In genomic region chr6:108098846-108099217, GRCm38 (mm10) we compare ENCODE assay signal across 9 mouse cellular contexts. TPM values are rescaled to one million over a fixed set of nuclear protein-coding genes. Genes with fewer than 3 reads are reported as not detected.
A peak's percentile ranks its signal among the peaks of the same experiment; 100 is the strongest.
DNase-seq lines count a peak whose midpoint lies in the region; ATAC-seq and TF ChIP-seq lines count a peak whose summit lies in the region.
"Had no signal": no experiment of that assay in that cellular context is flagged by ENCODE, and none has a peak within 500 bp of the region (broad histone marks: within the 10 kb centered on the region; RNA-seq: fewer than 3 reads in every experiment).

No protein-coding gene starts in this region.

- H3K27ac ChIP-seq in heart, adult 2 months, result peak overlapping the region; percentile 16; the same call in 1 of the 2 replicates
- H3K27ac ChIP-seq in left cerebral cortex, adult 2 months, result no peak overlapping the region
- no peak overlapping the region for H3K27ac ChIP-seq in forebrain, embryonic 16.5 days (ENCODE audit: low read length)
- H3K27ac ChIP-seq in midbrain, postnatal 0 days (ENCODE audit: low read depth, low read length), result no peak overlapping the region
- H3K27ac ChIP-seq: liver, embryonic 14.5 days had no signal

- 0 out of 2 replicates have a peak, but pooled peaks have one; percentile 20 for ATAC-seq in forebrain, embryonic 16.5 days
- no peak for ATAC-seq in midbrain, postnatal 0 days (ENCODE audit: low FRiP score)

- H3K27me3 ChIP-seq in heart, adult 2 months (ENCODE audit: control insufficient read depth, insufficient read depth, low read length), result no peaks in the 10 kb centered on the region
- no peaks in the 10 kb centered on the region for H3K27me3 ChIP-seq in forebrain, embryonic 16.5 days (replicated peaks; ENCODE audit: control insufficient read depth, insufficient read depth, low read length)
- H3K27me3 ChIP-seq in midbrain, postnatal 0 days (ENCODE audit: insufficient read depth, low read length), result no peaks in the 10 kb centered on the region

- no peaks in the 10 kb centered on the region for H3K9me3 ChIP-seq in forebrain, embryonic 16.5 days (ENCODE audit: control insufficient read depth, low read length)
- H3K9me3 ChIP-seq in midbrain, postnatal 0 days (ENCODE audit: low read length), result no peaks in the 10 kb centered on the region

- H3K79me2 ChIP-seq in heart, adult 2 months (replicated peaks; ENCODE audit: control insufficient read depth, insufficient read depth, low read length), result no peaks in the 10 kb centered on the region

- peak overlapping the region; percentile 30; the same call in 1 of the 2 replicates for H3K9ac ChIP-seq in heart, adult 2 months (ENCODE audit: low read depth, low read length)
- H3K9ac ChIP-seq in forebrain, embryonic 16.5 days (replicated peaks; ENCODE audit: low read depth, low read length), result no peak overlapping the region
- no peak overlapping the region for H3K9ac ChIP-seq in midbrain, postnatal 0 days (replicated peaks; ENCODE audit: low read length, poor library complexity, severe bottlenecking)
- H3K9ac ChIP-seq: liver, embryonic 14.5 days had no signal

- no peak for TF ChIP-seq CTCF in heart, adult 2 months (IDR thresholded peaks at IDR 0.05)
- TF ChIP-seq CTCF in left cerebral cortex, adult 2 months (IDR thresholded peaks at IDR 0.05), result no peak
- no peak for TF ChIP-seq CTCF in midbrain, postnatal 0 days (IDR thresholded peaks at IDR 0.05)

- no peak overlapping the region for H3K4me3 ChIP-seq in heart, adult 2 months
- H3K4me3 ChIP-seq in left cerebral cortex, adult 2 months, result 0 out of 2 replicates have a peak overlapping the region, but pooled peaks have one; percentile 1
- H3K4me3 ChIP-seq in forebrain, embryonic 16.5 days (replicated peaks; ENCODE audit: low read length), result no peak overlapping the region
- no peak overlapping the region for H3K4me3 ChIP-seq in midbrain, postnatal 0 days (ENCODE audit: low read depth, low read length)

- peaks cover 1% of the 10 kb centered on the region for H3K4me1 ChIP-seq in heart, adult 2 months (ENCODE audit: control insufficient read depth, insufficient read depth, low read length)
- 0 out of 2 replicates have a peak, but pooled peaks cover 3% of the 10 kb centered on the region for H3K4me1 ChIP-seq in forebrain, embryonic 16.5 days (replicated peaks; ENCODE audit: control insufficient read depth, insufficient read depth, low read length)
- no peaks in the 10 kb centered on the region for H3K4me1 ChIP-seq in midbrain, postnatal 0 days (ENCODE audit: insufficient read depth, low read length)

- no peak for TF ChIP-seq EP300 in heart, adult 2 months (IDR thresholded peaks at IDR 0.05; ENCODE audit: insufficient read depth, low read depth, low read length)

- TF ChIP-seq POLR2A in heart, adult 2 months (IDR thresholded peaks at IDR 0.05; ENCODE audit: insufficient read depth, low read depth, low read length), result no peak

- H3K36me3 ChIP-seq in heart, adult 2 months (ENCODE audit: control insufficient read depth, insufficient read depth, low read length), result peaks cover 4% of the 10 kb centered on the region
- H3K36me3 ChIP-seq in forebrain, embryonic 16.5 days (ENCODE audit: control insufficient read depth, insufficient read depth), result no peaks in the 10 kb centered on the region
- H3K36me3 ChIP-seq in midbrain, postnatal 0 days (ENCODE audit: insufficient read depth, low read length), result no peaks in the 10 kb centered on the region

- WGBS in heart, adult 2 months, result 88% methylated on average over 3 of the region's 3 CpGs
- WGBS in forebrain, embryonic 16.5 days, result 32% methylated on average over 3 of the region's 3 CpGs
- WGBS in midbrain, postnatal 0 days, result 44% methylated on average over 3 of the region's 3 CpGs

- H3K4me2 ChIP-seq in forebrain, embryonic 16.5 days (ENCODE audit: low read length), result peak overlapping the region; percentile 10; the same call in 1 of the 2 replicates
- H3K4me2 ChIP-seq in midbrain, postnatal 0 days (ENCODE audit: low read depth, low read length, poor library complexity, severe bottlenecking), result 0 out of 2 replicates have a peak overlapping the region, but pooled peaks have one; percentile 6

- no peak for DNase-seq in heart, adult 2 months
- DNase-seq in heart, adult 11 months, result no peak
- no peak for DNase-seq in left cerebral cortex, adult 2 months (ENCODE audit: extremely low spot score in 1 of 2, low spot score in 2 of 2)
- no peak for DNase-seq in left cerebral cortex, adult 18-20 months (ENCODE audit: low spot score in 2 of 2)
- DNase-seq in midbrain, postnatal 0 days (ENCODE audit: low spot score), result no peak
- DNase-seq in MN1 (ENCODE audit: low spot score), result no peak
- no peak for DNase-seq in frontal cortex, adult 2 months (ENCODE audit: extremely low spot score in 1 of 2, low spot score in 1 of 2)

- intact Hi-C loops in heart, adult 2 months (cut with DNase I), result loop anchor here (1.0 to 10.0 kb wide), 4 partner anchors 246 to 636 kb away; partner anchors contain the start of gene Bhlhe40
- intact Hi-C loops in left cerebral cortex, adult 2 months (cut with DNase I), result loop anchor here (1.0 to 5.0 kb wide), 4 partner anchors 113 to 638 kb away; partner anchors contain the start of gene Itpr1

RNA-seq across cellular contexts. Expression of gene Setmar, which starts 34.0 kb away (rescaled TPM):
- total RNA-seq in heart, adult 2 months (2021), result 1 to 10 TPM; 3.2 to 3.8 TPM
- 1.6 and 3.5 TPM in 2 replicates for polyA plus RNA-seq in heart, adult 2 months (2012; rRNA removed)
- 10 to 100 TPM in 1 of 2 experiments, 1 to 10 TPM in 1; 9.0 to 11.2 TPM for total RNA-seq in left cerebral cortex, adult 2 months (2021)
- 10 to 100 TPM in 1 of 2 experiments, 1 to 10 TPM in 1; 9.5 to 10.4 TPM for total RNA-seq in left cerebral cortex, adult 18-20 months (2021)
- 6.3 and 6.8 TPM in 2 replicates for polyA plus RNA-seq in forebrain, embryonic 16.5 days (2015; fragmentation: Nextera tagmentation; extraction: Ambion mirVana)
- 2.3 and 4.0 TPM in 2 replicates for total RNA-seq in midbrain, postnatal 0 days (2014; rRNA removed)
- 2.3 and 2.9 TPM in 2 replicates for polyA plus RNA-seq in midbrain, postnatal 0 days (2015; fragmentation: Nextera tagmentation; extraction: Ambion mirVana)
- polyA plus RNA-seq in frontal cortex, adult 2 months (2012; rRNA removed), result 7.9 and 9.3 TPM in 2 replicates
